Mouse (Mus musculus) neural tube, embryonic 13.5 days (tissue): ENCODE measurements around the gene Man1a. TPM values are rescaled to one million over a fixed set of nuclear protein-coding genes. Genes with fewer than 3 reads are reported as not detected.

Experiments
- ATAC-seq: fragments of 200-750 bp; cut with Nextera tagmentation; 2 replicates; pipeline ENCODE4 v1.8.0; 2017; ENCODE audit warnings: low read depth, mild to moderate bottlenecking, moderate TSS enrichment, moderate library complexity
- H3K27ac ChIP-seq: fragments of 300-500 bp; sonication (generic); replicated peaks from 2 replicates; pipeline ENCODE4 v1.5.1; 2015; ENCODE audit warnings: moderate library complexity, mild to moderate bottlenecking, inconsistent platforms
- H3K27me3 ChIP-seq: fragments of 300-500 bp; sonication (generic); 2 replicates; pipeline ENCODE4 v1.6.1; 2015; ENCODE audit warnings: mild to moderate bottlenecking, inconsistent platforms
- H3K36me3 ChIP-seq: fragments of 300-500 bp; sonication (generic); 2 replicates; pipeline ENCODE4 v1.6.1; 2015; ENCODE audit warnings: mild to moderate bottlenecking, inconsistent platforms
- H3K4me1 ChIP-seq: fragments of 300-500 bp; sonication (generic); replicated peaks from 2 replicates; pipeline ENCODE4 v1.6.1; 2015; ENCODE audit warnings: inconsistent platforms
- H3K4me2 ChIP-seq: fragments of 300-500 bp; sonication (generic); 2 replicates; pipeline ENCODE4 v1.6.1; 2015; ENCODE audit warnings: inconsistent platforms, mild to moderate bottlenecking, moderate library complexity
- H3K4me3 ChIP-seq: fragments of 300-500 bp; sonication (generic); 2 replicates; pipeline ENCODE4 v1.5.1; 2015; ENCODE audit warnings: mild to moderate bottlenecking, inconsistent platforms
- H3K9ac ChIP-seq: fragments of 300-500 bp; sonication (generic); 2 replicates; pipeline ENCODE4 v1.6.1; 2015; ENCODE audit warnings: moderate library complexity, mild to moderate bottlenecking, inconsistent platforms
- H3K9me3 ChIP-seq: fragments of 300-500 bp; sonication (generic); 2 replicates; pipeline ENCODE4 v1.6.1; 2016; ENCODE audit warnings: inconsistent platforms
- WGBS: fragments of 180-500 bp; shearing (Covaris S2); methylation state at CpG from one replicate; pipeline ENCODE4 v1.1.7; 2015; 5-methylcytosine and 5-hydroxymethylcytosine counted together
- polyA plus RNA-seq: library from polyadenylated mRNA; unstranded; fragments of >200 nt; fragmentation: Nextera tagmentation; extraction: Ambion mirVana; gene quantifications from 2 replicates; pipeline ENCODE4 v1.2.1, GENCODE M21; 2015

The Man1a gene
- polyA plus RNA-seq, 1 experiment from 2014 or later, result 3.1 TPM

- no peak overlapping the region for H3K27ac ChIP-seq
- no peak for ATAC-seq
- H3K4me2 ChIP-seq, result no peak overlapping the region
- no peak overlapping the region for H3K4me3 ChIP-seq
- no peak overlapping the region for H3K9ac ChIP-seq
- 86% methylated on average over 5 of the region's 5 CpGs for WGBS
- no peaks in the 10 kb centered on the region for H3K27me3 ChIP-seq
- H3K9me3 ChIP-seq, result no peaks in the 10 kb centered on the region
- H3K4me1 ChIP-seq, result no peaks in the 10 kb centered on the region
- no peaks in the 10 kb centered on the region for H3K36me3 ChIP-seq
Measured at GRCm38 (mm10) chr10:53927904-53928303, 148.5 kb downstream of the Man1a start.

- H3K27me3 ChIP-seq, result no peaks in the 10 kb centered on the region
- no peaks in the 10 kb centered on the region for H3K9me3 ChIP-seq
- no peak overlapping the region for H3K27ac ChIP-seq
- no peak overlapping the region for H3K4me2 ChIP-seq
- WGBS, result 87% methylated on average over 6 of the region's 6 CpGs
- H3K36me3 ChIP-seq, result no peaks in the 10 kb centered on the region
- H3K4me3 ChIP-seq, result no peak overlapping the region
- H3K9ac ChIP-seq, result no peak overlapping the region
- ATAC-seq, result no peak
- H3K4me1 ChIP-seq, result no peaks in the 10 kb centered on the region
Measured at GRCm38 (mm10) chr10:53925456-53925855, 151.0 kb downstream of the Man1a start.

- Histone ChIP-seq H3K27ac (no peak overlapping the region), H3K4me1 (no peaks in the 10 kb centered on the region), H3K36me3 (no peaks in the 10 kb centered on the region), H3K9me3 (no peaks in the 10 kb centered on the region), H3K9ac (no peak overlapping the region), H3K4me3 (no peak overlapping the region), H3K4me2 (no peak overlapping the region), H3K27me3 (no peaks in the 10 kb centered on the region)
- 87% methylated on average over 3 of the region's 3 CpGs for WGBS
- ATAC-seq, result no peak
Measured at GRCm38 (mm10) chr10:53922236-53922635, 154.2 kb downstream of the Man1a start.

- H3K4me2 ChIP-seq, result no peak overlapping the region
- no peak overlapping the region for H3K9ac ChIP-seq
- no peaks in the 10 kb centered on the region for H3K36me3 ChIP-seq
- WGBS, result 92% methylated on average over 3 of the region's 3 CpGs
- no peak overlapping the region for H3K4me3 ChIP-seq
- ATAC-seq, result no peak
- no peaks in the 10 kb centered on the region; the same call in 1 of the 2 replicates for H3K4me1 ChIP-seq
- H3K9me3 ChIP-seq, result no peaks in the 10 kb centered on the region
- no peak overlapping the region for H3K27ac ChIP-seq
- H3K27me3 ChIP-seq, result no peaks in the 10 kb centered on the region
Measured at GRCm38 (mm10) chr10:53917517-53917916, 158.9 kb downstream of the Man1a start.

- no peak for ATAC-seq
- H3K4me3 ChIP-seq, result no peak overlapping the region
- no peaks in the 10 kb centered on the region for H3K27me3 ChIP-seq
- H3K36me3 ChIP-seq, result no peaks in the 10 kb centered on the region
- no peak overlapping the region for H3K27ac ChIP-seq
- no peaks in the 10 kb centered on the region for H3K9me3 ChIP-seq
- H3K4me2 ChIP-seq, result no peak overlapping the region
- no peaks in the 10 kb centered on the region; the same call in 1 of the 2 replicates for H3K4me1 ChIP-seq
- H3K9ac ChIP-seq, result no peak overlapping the region
- WGBS, result 70% methylated on average over 6 of the region's 6 CpGs
Measured at GRCm38 (mm10) chr10:53915719-53916118, 160.7 kb downstream of the Man1a start.

GRCm38 (mm10) chr10:53914974-53915609 is 161.3 kb downstream of the Man1a start:
- H3K4me2 ChIP-seq, result no peak overlapping the region
- H3K9me3 ChIP-seq, result no peaks in the 10 kb centered on the region
- no peaks in the 10 kb centered on the region for H3K27me3 ChIP-seq
- no peak for ATAC-seq
- H3K36me3 ChIP-seq, result no peaks in the 10 kb centered on the region
- H3K4me3 ChIP-seq, result no peak overlapping the region
- no peaks in the 10 kb centered on the region; the same call in 1 of the 2 replicates for H3K4me1 ChIP-seq
- no peak overlapping the region for H3K9ac ChIP-seq
- H3K27ac ChIP-seq, result no peak overlapping the region
- 79% methylated on average over 8 of the region's 8 CpGs for WGBS

- H3K9me3 ChIP-seq, result no peaks in the 10 kb centered on the region
- no peak overlapping the region for H3K4me3 ChIP-seq
- no peaks in the 10 kb centered on the region; the same call in 1 of the 2 replicates for H3K4me1 ChIP-seq
- no peaks in the 10 kb centered on the region for H3K36me3 ChIP-seq
- H3K9ac ChIP-seq, result no peak overlapping the region
- ATAC-seq, result no peak
- 88% methylated on average over 4 of the region's 4 CpGs for WGBS
- no peaks in the 10 kb centered on the region for H3K27me3 ChIP-seq
- no peak overlapping the region for H3K4me2 ChIP-seq
- H3K27ac ChIP-seq, result no peak overlapping the region
Measured at GRCm38 (mm10) chr10:53913546-53914312, 162.7 kb downstream of the Man1a start.

GRCm38 (mm10) chr10:53889512-53889911 is 186.9 kb downstream of the Man1a start:
- Histone ChIP-seq H3K9ac (no peak overlapping the region), H3K36me3 (no peaks in the 10 kb centered on the region), H3K27me3 (no peaks in the 10 kb centered on the region), H3K9me3 (no peaks in the 10 kb centered on the region), H3K4me1 (no peaks in the 10 kb centered on the region), H3K4me2 (no peak overlapping the region), H3K4me3 (no peak overlapping the region), H3K27ac (no peak overlapping the region)
- WGBS, result 84% methylated on average over 4 of the region's 4 CpGs
- no peak for ATAC-seq

GRCm38 (mm10) chr10:53888382-53889110 is 187.9 kb downstream of the Man1a start:
- Histone ChIP-seq H3K4me2 (no peak overlapping the region), H3K4me1 (no peaks in the 10 kb centered on the region), H3K4me3 (no peak overlapping the region), H3K36me3 (no peaks in the 10 kb centered on the region), H3K9me3 (no peaks in the 10 kb centered on the region), H3K27me3 (no peaks in the 10 kb centered on the region), H3K9ac (no peak overlapping the region), H3K27ac (no peak overlapping the region)
- WGBS, result 84% methylated on average over 10 of the region's 10 CpGs
- no peak for ATAC-seq

GRCm38 (mm10) chr10:53886475-53886874 is 189.9 kb downstream of the Man1a start:
- H3K4me3 ChIP-seq, result no peak overlapping the region
- no peaks in the 10 kb centered on the region for H3K9me3 ChIP-seq
- no peaks in the 10 kb centered on the region for H3K27me3 ChIP-seq
- ATAC-seq, result no peak
- WGBS, result 84% methylated on average over 5 of the region's 5 CpGs
- H3K4me2 ChIP-seq, result no peak overlapping the region
- no peaks in the 10 kb centered on the region for H3K4me1 ChIP-seq
- no peaks in the 10 kb centered on the region for H3K36me3 ChIP-seq
- no peak overlapping the region for H3K9ac ChIP-seq
- H3K27ac ChIP-seq, result no peak overlapping the region

GRCm38 (mm10) chr10:53881310-53881709 is 195.1 kb downstream of the Man1a start:
- Histone ChIP-seq H3K36me3 (no peaks in the 10 kb centered on the region), H3K27me3 (no peaks in the 10 kb centered on the region), H3K27ac (no peak overlapping the region), H3K9me3 (no peaks in the 10 kb centered on the region), H3K4me3 (no peak overlapping the region), H3K4me2 (no peak overlapping the region), H3K9ac (no peak overlapping the region), H3K4me1 (no peaks in the 10 kb centered on the region)
- ATAC-seq, result no peak

GRCm38 (mm10) chr10:53875896-53876295 is 200.5 kb downstream of the Man1a start:
- Histone ChIP-seq H3K27ac (no peak overlapping the region), H3K9ac (no peak overlapping the region), H3K27me3 (no peaks in the 10 kb centered on the region), H3K4me2 (no peak overlapping the region), H3K4me3 (no peak overlapping the region), H3K4me1 (no peaks in the 10 kb centered on the region), H3K36me3 (no peaks in the 10 kb centered on the region), H3K9me3 (no peaks in the 10 kb centered on the region)
- ATAC-seq, result no peak
- 91% methylated on average over 4 of the region's 4 CpGs for WGBS
